Mouse (Mus musculus): ENCODE results near the gene Ddit4. TPM values are rescaled to one million over a fixed set of nuclear protein-coding genes. Genes with fewer than 3 reads are reported as not detected.
A peak's percentile ranks its signal among the peaks of the same experiment; 100 is the strongest.

Gene Ddit4
- total and polyA plus RNA-seq, 3 experiments, result 39.5 to 136 (median 50.6) TPM

GRCm38 (mm10) chr10:59967309-59967942, 15.8 kb upstream of the Ddit4 start:
- dilution Hi-C loops (cut with MboI; ENCODE audit: extremely low pct_ligation_motif_present, extremely low pct_unique_long_range_greater_than_20kb, low sequenced_read_pairs), result no loop called here
- H3K79me2 ChIP-seq (replicated peaks; ENCODE audit: control insufficient read depth, extremely low read depth, insufficient read depth, poor library complexity, severe bottlenecking), result no peaks in the 10 kb centered on the region

GRCm38 (mm10) chr10:59966743-59967142, 15.1 kb upstream of the Ddit4 start:
- H3K27ac ChIP-seq (ENCODE audit: insufficient read depth, low read depth), result no peak overlapping the region
- H3K4me2 ChIP-seq (ENCODE audit: insufficient read depth, low read depth, poor library complexity, severe bottlenecking), result no peak overlapping the region
- dilution Hi-C loops (cut with MboI; ENCODE audit: extremely low pct_ligation_motif_present, extremely low pct_unique_long_range_greater_than_20kb, low sequenced_read_pairs) (no loop called here), in situ Hi-C loops (cut with MboI; ENCODE audit: low pct_ligation_motif_present, low pct_unique_long_range_greater_than_20kb, low sequenced_read_pairs) (no loop called here)
- no peak for TF ChIP-seq MAFK (IDR thresholded peaks at IDR 0.05; ENCODE audit: insufficient replicate concordance, low read length)
- TF ChIP-seq SMC3 (IDR thresholded peaks at IDR 0.05; ENCODE audit: low read depth, low read length), result peak; percentile 4; the same call in 1 of the 2 replicates
- no peak for TF ChIP-seq E2F4 (IDR thresholded peaks at IDR 0.05; ENCODE audit: insufficient replicate concordance, low read depth, low read length)
- peak; percentile 15 to 32; a peak in 2 of 4 replicates for TF ChIP-seq CTCF (conservative IDR thresholded peaks at IDR 0.05 in 1 of 2, IDR thresholded peaks at IDR 0.05 in 1 of 2; ENCODE audit: low read depth in 2 of 2, low read length in 2 of 2)
- no peak for TF ChIP-seq NRF1 (IDR thresholded peaks at IDR 0.05; ENCODE audit: low read depth, low read length)
- H3K79me2 ChIP-seq (replicated peaks; ENCODE audit: control insufficient read depth, extremely low read depth, insufficient read depth, poor library complexity, severe bottlenecking), result no peaks in the 10 kb centered on the region
- DNase-seq (ENCODE audit: extremely low read depth), result no peak
- H3K27me3 ChIP-seq (replicated peaks), result no peaks in the 10 kb centered on the region
- H3K36me3 ChIP-seq (replicated peaks in 1 of 2; ENCODE audit: control insufficient read depth in 1 of 2, insufficient read depth in 1 of 2, low read length in 1 of 2), result no peaks in the 10 kb centered on the region
- no peak overlapping the region for H3K9ac ChIP-seq (ENCODE audit: insufficient read depth, low read depth)
- H3K4me3 ChIP-seq (replicated peaks in 1 of 3; ENCODE audit: low read depth in 2 of 3, low read length in 2 of 3, poor library complexity in 1 of 3), result no peak overlapping the region
- peaks cover 4 to 21% of the 10 kb centered on the region in 2 experiments for H3K4me1 ChIP-seq (ENCODE audit: control insufficient read depth in 1 of 2, insufficient read depth in 2 of 2)
- H3K9me3 ChIP-seq (replicated peaks; ENCODE audit: low read length), result peaks cover 3% of the 10 kb centered on the region

More at GRCm38 (mm10) chr10:59967309-59967942, 15.8 kb upstream of the Ddit4 start:
- Histone ChIP-seq H3K36me3 (replicated peaks in 1 of 2; ENCODE audit: control insufficient read depth in 1 of 2, insufficient read depth in 1 of 2, low read length in 1 of 2) (no peaks in the 10 kb centered on the region), H3K4me1 (ENCODE audit: control insufficient read depth in 1 of 2, insufficient read depth in 2 of 2) (peaks cover 4 to 28% of the 10 kb centered on the region in 2 experiments), H3K4me3 (replicated peaks in 1 of 3; ENCODE audit: low read depth in 2 of 3, low read length in 2 of 3, poor library complexity in 1 of 3) (no peak overlapping the region), H3K27me3 (replicated peaks) (no peaks in the 10 kb centered on the region), H3K27ac (ENCODE audit: insufficient read depth, low read depth) (no peak overlapping the region), H3K9me3 (replicated peaks; ENCODE audit: low read length) (peaks cover 3% of the 10 kb centered on the region), H3K9ac (ENCODE audit: insufficient read depth, low read depth) (no peak overlapping the region), H3K4me2 (ENCODE audit: insufficient read depth, low read depth, poor library complexity, severe bottlenecking) (no peak overlapping the region)
- no peak for DNase-seq (ENCODE audit: extremely low read depth)
- TF ChIP-seq IRF4 (IDR thresholded peaks at IDR 0.05; ENCODE audit: low read depth, low read length) (no peak), TBP (conservative IDR thresholded peaks at IDR 0.05; ENCODE audit: low read depth, low read length) (no peak), EP300 (IDR thresholded peaks at IDR 0.05; ENCODE audit: low read length) (no peak), SMC3 (IDR thresholded peaks at IDR 0.05; ENCODE audit: low read depth, low read length) (no peak), NRF1 (IDR thresholded peaks at IDR 0.05; ENCODE audit: low read depth, low read length) (no peak), BHLHE40 (IDR thresholded peaks at IDR 0.05; ENCODE audit: low read depth, low read length) (no peak), CHD1 (IDR thresholded peaks at IDR 0.05; ENCODE audit: low read depth, low read length) (no peak), TCF12 (IDR thresholded peaks at IDR 0.05; ENCODE audit: low read depth, low read length) (no peak), UBTF (IDR thresholded peaks at IDR 0.05; ENCODE audit: low read depth, low read length) (no peak), USF2 (conservative IDR thresholded peaks at IDR 0.05; ENCODE audit: low read depth, low read length) (no peak), E2F4 (IDR thresholded peaks at IDR 0.05; ENCODE audit: insufficient replicate concordance, low read depth, low read length) (no peak), SIN3A (IDR thresholded peaks at IDR 0.05; ENCODE audit: low read length) (no peak), ZNF384 (IDR thresholded peaks at IDR 0.05; ENCODE audit: low read depth, low read length) (no peak)
- in situ Hi-C loops (cut with MboI; ENCODE audit: low pct_ligation_motif_present, low pct_unique_long_range_greater_than_20kb, low sequenced_read_pairs), result no loop called here
